Mouse (Mus musculus) lung, postnatal 0 days (tissue): Measurements from ENCODE around the gene St6galnac4.

Experiments used
- CTCF ChIP-seq: IDR thresholded peaks from 2 replicates; pipeline ENCODE4 v1.5.1; 2016; ENCODE audit warnings: antibody characterized with exemption, mild to moderate bottlenecking
- EP300 ChIP-seq: IDR thresholded peaks from 2 replicates; pipeline ENCODE4 v1.6.1; 2016; ENCODE audit warnings: antibody characterized with exemption, mild to moderate bottlenecking, control low read depth

GRCm38 (mm10) chr2:32642813-32643212 is 55.9 kb downstream of the St6galnac4 start:
- TF ChIP-seq EP300: no peak
- no peak for TF ChIP-seq CTCF
